Mouse (Mus musculus): ENCODE data around the gene Ranbp10.

Gene Ranbp10

GRCm38 (mm10) chr8:105826861-105827848 lies at the start of gene Ranbp10, which contains the start of gene Tsnaxip1:
Gene Ranbp10, minus strand, starts transcription at chr8:105827350.
Gene Tsnaxip1, plus strand, starts transcription at chr8:105827731.
- DNase-seq (ENCODE audit: low read depth), result peak; percentile 98

GRCm38 (mm10) chr8:105874301-105874700 lies 47.2 kb upstream of the Ranbp10 start:
- no peak for DNase-seq (ENCODE audit: low read depth)

GRCm38 (mm10) chr8:105866364-105867029 lies 39.3 kb upstream of the Ranbp10 start:
- no peak for DNase-seq (ENCODE audit: low read depth)

GRCm38 (mm10) chr8:105861951-105862350 lies 34.8 kb upstream of the Ranbp10 start:
- no peak for DNase-seq (ENCODE audit: low read depth)

- peak; percentile 96 for DNase-seq (ENCODE audit: low read depth)
These were observed 33.2 kb upstream of the Ranbp10 start, which contains the start of gene Nutf2 for GRCm38 (mm10) chr8:105860143-105860981. Gene Nutf2, plus strand, starts transcription at chr8:105860580.

GRCm38 (mm10) chr8:105859314-105859713 lies 32.2 kb upstream of the Ranbp10 start:
- peak; percentile 87 for DNase-seq (ENCODE audit: low read depth)

- no peak for DNase-seq (ENCODE audit: low read depth)
These were observed 31.3 kb upstream of the Ranbp10 start for GRCm38 (mm10) chr8:105858495-105858894.

- DNase-seq (ENCODE audit: low read depth), result no peak
These were observed 29.2 kb upstream of the Ranbp10 start for GRCm38 (mm10) chr8:105856168-105856835.

- no peak for DNase-seq (ENCODE audit: low read depth)
These were observed 28.4 kb upstream of the Ranbp10 start for GRCm38 (mm10) chr8:105855248-105856167.

- DNase-seq (ENCODE audit: low read depth), result peak; percentile 92
These were observed 27.6 kb upstream of the Ranbp10 start, which contains the start of gene Thap11 for GRCm38 (mm10) chr8:105854715-105855216. Gene Thap11, plus strand, starts transcription at chr8:105855132.

GRCm38 (mm10) chr8:105854303-105854702 lies 27.2 kb upstream of the Ranbp10 start:
- no peak for DNase-seq (ENCODE audit: low read depth)

- DNase-seq (ENCODE audit: low read depth), result no peak
These were observed 26.0 kb upstream of the Ranbp10 start, which contains the start of gene Cenpt for GRCm38 (mm10) chr8:105853178-105853577. Gene Cenpt, minus strand, starts transcription at chr8:105853278.

GRCm38 (mm10) chr8:105852146-105852729 lies 25.1 kb upstream of the Ranbp10 start:
- DNase-seq (ENCODE audit: low read depth), result no peak

- DNase-seq (ENCODE audit: low read depth), result peak; percentile 89
These were observed 24.5 kb upstream of the Ranbp10 start for GRCm38 (mm10) chr8:105851651-105852143.

- DNase-seq (ENCODE audit: low read depth), result no peak
These were observed 23.5 kb upstream of the Ranbp10 start for GRCm38 (mm10) chr8:105850611-105851010.

GRCm38 (mm10) chr8:105850014-105850413 lies 22.9 kb upstream of the Ranbp10 start:
- no peak for DNase-seq (ENCODE audit: low read depth)

GRCm38 (mm10) chr8:105846678-105847077 lies 19.5 kb upstream of the Ranbp10 start:
- no peak for DNase-seq (ENCODE audit: low read depth)

GRCm38 (mm10) chr8:105839209-105839608 lies 12.1 kb upstream of the Ranbp10 start:
- no peak for DNase-seq (ENCODE audit: low read depth)

GRCm38 (mm10) chr8:105836991-105837390 lies 9.8 kb upstream of the Ranbp10 start:
- DNase-seq (ENCODE audit: low read depth), result no peak
